Mouse (Mus musculus): ENCODE measurements at regions not wholly inside any gene's neighbourhood (a gene's known extent, or its start where the extent isn't known, plus 50 kb on each side); places are given as distances from the start of the nearest gene placed in this dataset.
A peak's percentile ranks its signal among the peaks of the same experiment; 100 is the strongest.

GRCm38 (mm10) chr19:37789576-37790180, 92.1 kb downstream of the Cyp26a1 start:
- H3K27me3 ChIP-seq (ENCODE audit: control insufficient read depth, insufficient read depth, low read length) = no peaks in the 10 kb centered on the region
- H3K27ac ChIP-seq (replicated peaks; ENCODE audit: low read depth, low read length) = no peak overlapping the region
- 48% methylated on average over 12 of the region's 12 CpGs for WGBS
- no peak overlapping the region for H3K9ac ChIP-seq (ENCODE audit: low read length)
- H3K4me2 ChIP-seq (ENCODE audit: low read depth, severe bottlenecking) = no peak overlapping the region
- H3K4me1 ChIP-seq (ENCODE audit: control insufficient read depth, insufficient read depth, low read length) = no peaks in the 10 kb centered on the region
- H3K36me3 ChIP-seq (ENCODE audit: control insufficient read depth, insufficient read depth, low read length) = no peaks in the 10 kb centered on the region
- no peak for DNase-seq (ENCODE audit: low spot score)
- no peak for ATAC-seq (ENCODE audit: insufficient number of reproducible peaks, low FRiP score, low TSS enrichment, low read depth)
- no peaks in the 10 kb centered on the region for H3K9me3 ChIP-seq (ENCODE audit: control insufficient read depth, low read length)
- H3K4me3 ChIP-seq (ENCODE audit: low read depth, low read length) = no peak overlapping the region

DNA sequence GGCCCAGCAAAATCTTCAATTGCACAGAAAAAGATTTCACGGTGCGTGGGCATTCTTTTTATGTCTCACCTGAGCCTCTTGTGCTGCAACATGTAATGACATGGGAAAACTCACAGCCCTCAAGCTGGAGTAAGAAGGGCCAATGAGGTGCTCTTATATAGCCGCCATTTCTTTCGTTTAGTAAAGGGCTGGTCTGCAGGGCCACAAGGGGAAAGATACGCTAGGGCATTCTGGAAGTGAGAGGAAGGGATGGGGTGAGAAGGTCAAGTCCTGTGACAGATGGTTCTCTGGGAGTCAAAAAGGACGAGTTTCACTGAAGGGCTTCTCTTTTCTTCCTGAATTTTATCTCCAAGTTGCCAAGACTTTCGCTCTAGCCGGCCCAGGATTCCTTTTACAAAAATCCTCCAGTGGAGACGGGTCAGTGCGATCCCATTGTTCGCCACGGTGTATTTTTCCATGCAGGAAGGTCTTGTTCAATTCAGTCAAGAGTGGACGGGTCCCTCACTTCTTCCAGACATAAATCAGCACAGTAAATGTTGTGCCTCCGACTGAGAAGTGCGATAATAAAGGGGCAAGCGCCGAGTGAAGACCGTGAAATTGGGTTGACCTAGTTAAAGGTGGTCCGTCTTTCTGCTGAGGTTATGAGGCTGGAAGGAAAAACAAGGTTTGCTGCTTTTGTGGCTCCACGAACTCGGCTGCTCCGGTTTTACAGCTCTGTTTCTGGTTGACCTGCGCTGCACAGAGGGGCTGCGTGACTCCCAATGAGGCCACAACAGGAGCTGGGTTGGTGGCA, 92.9 kb downstream of the Cyp26a1 start:
- DNase-seq (ENCODE audit: low spot score) (no peak), ATAC-seq (ENCODE audit: insufficient number of reproducible peaks, low FRiP score, low TSS enrichment, low read depth) (no peak)
- no peak overlapping the region for H3K27ac ChIP-seq (replicated peaks; ENCODE audit: low read depth, low read length)
- 50% methylated on average over 24 of the region's 24 CpGs for WGBS
- no peak overlapping the region for H3K4me2 ChIP-seq (ENCODE audit: low read depth, severe bottlenecking)
- no peaks in the 10 kb centered on the region for H3K27me3 ChIP-seq (ENCODE audit: control insufficient read depth, insufficient read depth, low read length)
- H3K9me3 ChIP-seq (ENCODE audit: control insufficient read depth, low read length) = no peaks in the 10 kb centered on the region
- no peaks in the 10 kb centered on the region for H3K4me1 ChIP-seq (ENCODE audit: control insufficient read depth, insufficient read depth, low read length)
- no peak overlapping the region for H3K4me3 ChIP-seq (ENCODE audit: low read depth, low read length)
- H3K9ac ChIP-seq (ENCODE audit: low read length) = no peak overlapping the region
- H3K36me3 ChIP-seq (ENCODE audit: control insufficient read depth, insufficient read depth, low read length) = no peaks in the 10 kb centered on the region

DNA sequence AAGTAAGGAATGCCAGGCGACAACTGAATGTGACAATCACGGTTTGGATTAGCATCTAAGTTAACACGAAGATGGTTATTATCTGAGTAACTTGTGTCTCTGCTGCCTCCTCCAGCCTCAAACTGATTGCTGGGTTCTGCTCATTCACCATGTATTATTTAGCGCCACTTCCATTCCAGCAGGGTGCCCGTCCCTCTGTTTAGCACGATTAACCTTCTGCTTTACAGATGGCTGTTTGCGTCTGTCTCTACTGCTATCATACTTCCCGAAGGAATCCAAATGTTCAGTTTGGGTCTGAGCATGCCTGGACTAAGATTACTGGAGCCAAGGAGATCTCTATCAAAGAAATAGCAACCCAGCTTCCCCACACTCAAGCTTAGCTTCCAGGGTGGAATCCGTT, 95.6 kb downstream of the Cyp26a1 start:
- H3K27ac ChIP-seq (replicated peaks; ENCODE audit: low read depth, low read length) = no peak overlapping the region
- H3K4me1 ChIP-seq (ENCODE audit: control insufficient read depth, insufficient read depth, low read length) = no peaks in the 10 kb centered on the region
- no peaks in the 10 kb centered on the region for H3K9me3 ChIP-seq (ENCODE audit: control insufficient read depth, low read length)
- no peak overlapping the region for H3K9ac ChIP-seq (ENCODE audit: low read length)
- no peak for DNase-seq (ENCODE audit: low spot score)
- no peaks in the 10 kb centered on the region for H3K27me3 ChIP-seq (ENCODE audit: control insufficient read depth, insufficient read depth, low read length)
- H3K4me3 ChIP-seq (ENCODE audit: low read depth, low read length) = no peak overlapping the region
- WGBS = 91% methylated on average over 9 of the region's 9 CpGs
- ATAC-seq (ENCODE audit: insufficient number of reproducible peaks, low FRiP score, low TSS enrichment, low read depth) = no peak
- H3K4me2 ChIP-seq (ENCODE audit: low read depth, severe bottlenecking) = no peak overlapping the region
- H3K36me3 ChIP-seq (ENCODE audit: control insufficient read depth, insufficient read depth, low read length) = no peaks in the 10 kb centered on the region

GRCm38 (mm10) chr19:37795552-37796343, 98.2 kb downstream of the Cyp26a1 start:
- 87% methylated on average over 18 of the region's 18 CpGs for WGBS
- ATAC-seq (ENCODE audit: insufficient number of reproducible peaks, low FRiP score, low TSS enrichment, low read depth) = no peak
- no peak overlapping the region for H3K9ac ChIP-seq (ENCODE audit: low read length)

DNA sequence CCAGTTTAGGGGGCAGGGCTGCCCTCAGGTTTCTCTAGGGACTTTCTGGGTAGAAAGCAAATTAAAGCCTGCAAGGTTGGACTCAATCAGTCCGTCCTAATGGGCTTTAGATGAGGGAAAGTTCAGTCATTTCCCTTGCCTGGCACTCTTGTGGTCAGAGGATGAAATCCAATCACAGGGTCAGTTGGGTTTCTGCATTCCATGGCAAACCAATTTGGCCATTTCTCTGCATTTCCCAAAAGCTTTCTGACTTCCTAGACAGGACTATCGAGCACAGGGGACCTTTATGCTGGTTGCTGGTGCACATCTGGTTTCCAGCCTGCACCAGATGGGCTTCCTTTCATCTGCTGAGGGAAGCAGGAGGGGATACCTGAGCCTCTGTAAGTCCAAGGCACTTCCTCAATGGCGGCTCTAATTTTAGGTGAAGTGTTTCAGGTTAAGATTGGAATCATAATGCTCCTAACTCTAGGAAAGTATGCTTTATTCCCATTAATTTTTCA, 102.6 kb downstream of the Cyp26a1 start:
- Histone ChIP-seq H3K9ac (ENCODE audit: low read length) (no peak overlapping the region), H3K4me2 (ENCODE audit: low read depth, severe bottlenecking) (no peak overlapping the region), H3K4me1 (ENCODE audit: control insufficient read depth, insufficient read depth, low read length) (no peaks in the 10 kb centered on the region), H3K27me3 (ENCODE audit: control insufficient read depth, insufficient read depth, low read length) (no peaks in the 10 kb centered on the region), H3K27ac (replicated peaks; ENCODE audit: low read depth, low read length) (no peak overlapping the region), H3K9me3 (ENCODE audit: control insufficient read depth, low read length) (no peaks in the 10 kb centered on the region), H3K4me3 (ENCODE audit: low read depth, low read length) (no peak overlapping the region), H3K36me3 (ENCODE audit: control insufficient read depth, insufficient read depth, low read length) (no peaks in the 10 kb centered on the region)
- WGBS = 27% methylated on average over 3 of the region's 3 CpGs
- DNase-seq (ENCODE audit: low spot score) (peak; percentile 61), ATAC-seq (ENCODE audit: insufficient number of reproducible peaks, low FRiP score, low TSS enrichment, low read depth) (no peak)

More at GRCm38 (mm10) chr19:37795552-37796343, 98.2 kb downstream of the Cyp26a1 start:
- no peak overlapping the region for H3K27ac ChIP-seq (replicated peaks; ENCODE audit: low read depth, low read length)
- DNase-seq (ENCODE audit: low spot score) = no peak
- no peaks in the 10 kb centered on the region for H3K4me1 ChIP-seq (ENCODE audit: control insufficient read depth, insufficient read depth, low read length)
- no peak overlapping the region for H3K4me3 ChIP-seq (ENCODE audit: low read depth, low read length)
- no peak overlapping the region for H3K4me2 ChIP-seq (ENCODE audit: low read depth, severe bottlenecking)
- H3K27me3 ChIP-seq (ENCODE audit: control insufficient read depth, insufficient read depth, low read length) = no peaks in the 10 kb centered on the region
- H3K9me3 ChIP-seq (ENCODE audit: control insufficient read depth, low read length) = no peaks in the 10 kb centered on the region
- no peaks in the 10 kb centered on the region for H3K36me3 ChIP-seq (ENCODE audit: control insufficient read depth, insufficient read depth, low read length)

- WGBS = 81% methylated on average over 11 of the region's 11 CpGs
- Histone ChIP-seq H3K9me3 (ENCODE audit: control insufficient read depth, low read length) (no peaks in the 10 kb centered on the region), H3K9ac (ENCODE audit: low read length) (no peak overlapping the region)
These were observed 112.1 kb downstream of the Cyp26a1 start for GRCm38 (mm10) chr19:37809666-37810065.

DNA sequence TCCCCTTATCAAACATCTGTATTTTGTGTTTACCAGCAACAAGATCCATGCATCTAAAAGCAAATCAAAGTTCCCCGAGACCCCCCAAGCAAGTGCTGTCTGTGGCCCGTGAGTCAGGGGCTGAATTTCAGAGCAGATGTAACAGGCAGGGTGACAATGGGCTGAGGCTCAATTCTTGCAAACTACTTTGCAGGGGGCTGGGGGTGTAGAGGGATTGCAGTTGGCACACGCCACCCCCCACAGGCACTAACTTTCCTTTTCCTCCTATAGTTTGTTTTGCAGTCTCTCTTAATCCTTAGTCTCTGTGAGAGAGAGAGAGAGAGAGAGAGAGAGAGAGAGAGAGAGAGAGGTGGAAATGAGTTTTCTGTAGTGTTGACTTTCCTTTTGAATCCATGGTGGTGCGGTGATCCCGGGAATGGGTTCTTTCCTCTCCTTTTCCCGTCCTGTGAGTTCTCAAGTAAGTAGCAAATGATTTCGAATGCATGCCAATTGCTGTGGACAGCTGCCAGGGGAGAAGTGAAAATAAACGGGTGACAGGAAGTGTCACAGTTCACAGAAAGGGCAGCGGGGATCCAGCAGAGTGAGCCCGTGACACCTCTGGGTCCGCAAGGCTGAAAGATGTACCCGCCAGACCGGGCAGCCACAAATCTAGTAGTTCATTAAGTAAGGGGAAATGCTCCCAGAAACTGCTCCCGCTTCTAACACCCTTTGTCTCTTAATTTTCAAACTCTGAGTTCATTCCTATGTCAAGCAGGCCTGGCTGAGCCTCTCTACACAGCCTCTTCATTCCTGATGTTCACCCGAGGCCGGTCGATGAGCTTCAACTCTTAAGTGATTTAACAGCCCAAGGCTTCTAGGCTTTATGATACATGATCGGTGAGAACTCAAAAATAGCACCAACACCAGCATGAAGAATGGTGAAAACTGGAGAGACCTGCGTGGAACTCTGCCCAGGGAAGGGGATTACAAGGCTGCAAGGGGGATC, 116.8 kb downstream of the Cyp26a1 start:
- Histone ChIP-seq H3K36me3 (ENCODE audit: control insufficient read depth, insufficient read depth, low read length) (no peaks in the 10 kb centered on the region), H3K4me1 (ENCODE audit: control insufficient read depth, insufficient read depth, low read length) (peaks cover 5% of the 10 kb centered on the region; the same call in 1 of the 2 replicates), H3K4me2 (ENCODE audit: low read depth, severe bottlenecking) (peak overlapping the region; percentile 20; the same call in 1 of the 2 replicates), H3K9ac (ENCODE audit: low read length) (no peak overlapping the region), H3K27me3 (ENCODE audit: control insufficient read depth, insufficient read depth, low read length) (no peaks in the 10 kb centered on the region), H3K9me3 (ENCODE audit: control insufficient read depth, low read length) (no peaks in the 10 kb centered on the region), H3K27ac (replicated peaks; ENCODE audit: low read depth, low read length) (no peak overlapping the region), H3K4me3 (ENCODE audit: low read depth, low read length) (no peak overlapping the region)
- peak; percentile 39 for DNase-seq (ENCODE audit: low spot score)
- ATAC-seq (ENCODE audit: insufficient number of reproducible peaks, low FRiP score, low TSS enrichment, low read depth) = no peak
- 10% methylated on average over 19 of the region's 19 CpGs for WGBS

More at GRCm38 (mm10) chr19:37809666-37810065, 112.1 kb downstream of the Cyp26a1 start:
- Histone ChIP-seq H3K4me3 (ENCODE audit: low read depth, low read length) (no peak overlapping the region), H3K4me2 (ENCODE audit: low read depth, severe bottlenecking) (no peak overlapping the region), H3K27me3 (ENCODE audit: control insufficient read depth, insufficient read depth, low read length) (no peaks in the 10 kb centered on the region), H3K27ac (replicated peaks; ENCODE audit: low read depth, low read length) (no peak overlapping the region), H3K36me3 (ENCODE audit: control insufficient read depth, insufficient read depth, low read length) (no peaks in the 10 kb centered on the region), H3K4me1 (ENCODE audit: control insufficient read depth, insufficient read depth, low read length) (peaks cover 4% of the 10 kb centered on the region; the same call in 1 of the 2 replicates)
- ATAC-seq (ENCODE audit: insufficient number of reproducible peaks, low FRiP score, low TSS enrichment, low read depth) (no peak), DNase-seq (ENCODE audit: low spot score) (no peak)
